Mouse (Mus musculus): Measurements from ENCODE around the gene Ets1.

DNA sequence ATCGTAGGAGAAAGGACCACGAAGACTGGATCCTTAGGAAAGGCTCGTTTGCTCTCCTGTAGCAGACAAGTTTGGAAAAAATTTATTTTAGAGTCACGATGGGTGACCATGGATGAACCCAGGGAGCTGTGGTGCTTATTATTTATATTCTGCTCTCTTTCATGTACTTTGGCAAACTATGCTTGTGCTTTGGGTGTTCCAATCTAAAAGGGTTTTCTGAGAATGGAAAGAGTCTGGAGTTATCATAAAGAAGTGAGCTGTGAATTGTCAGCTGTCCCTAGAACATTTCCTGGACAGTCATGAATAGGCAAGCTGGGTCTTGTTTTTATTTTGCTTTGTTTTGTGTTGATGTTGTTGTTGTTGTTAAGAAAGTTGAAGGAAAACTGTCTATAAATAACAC is 92.8 kb downstream of the Ets1 start:
- no peak for TF ChIP-seq CTCF (IDR thresholded peaks at IDR 0.05; ENCODE audit: low read depth)
- TF ChIP-seq EP300 (IDR thresholded peaks at IDR 0.05; ENCODE audit: low read depth) = no peak
